Mouse (Mus musculus): Measurements from ENCODE around the gene Ovol3. TPM values are rescaled to one million over a fixed set of nuclear protein-coding genes. Genes with fewer than 3 reads are reported as not detected.

The Ovol3 gene
- polyA plus RNA-seq, 1 experiment from 2014 or later: not detected

DNA sequence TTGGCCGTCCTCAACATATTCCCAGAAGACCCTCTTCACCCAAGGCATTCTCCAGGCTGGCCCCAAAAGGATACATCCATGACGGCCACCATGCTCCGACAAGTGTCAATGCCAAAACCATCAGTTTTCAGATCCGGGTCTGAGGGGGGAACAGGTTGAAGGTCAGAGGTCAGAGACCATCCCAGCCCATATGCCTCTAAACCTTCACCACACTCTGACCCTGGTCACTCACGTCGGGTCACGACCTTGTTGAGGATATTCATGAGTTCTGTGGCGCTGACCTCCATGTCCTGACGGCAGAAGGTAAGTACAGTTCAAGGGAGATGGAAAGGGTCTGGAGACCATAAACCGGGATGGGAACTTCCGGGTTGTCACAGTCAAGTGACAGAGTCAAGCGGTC is 43.4 kb downstream of the Ovol3 start:
- peaks cover 38% of the 10 kb centered on the region for H3K36me3 ChIP-seq
- no peaks in the 10 kb centered on the region for H3K27me3 ChIP-seq (replicated peaks)
- H3K4me3 ChIP-seq (replicated peaks): no peak overlapping the region
- ATAC-seq (ENCODE audit: insufficient read depth, low FRiP score, low read depth): no peak
- H3K27ac ChIP-seq: no peak overlapping the region
- no peak overlapping the region for H3K4me2 ChIP-seq
- H3K9me3 ChIP-seq: no peaks in the 10 kb centered on the region
- 86% methylated on average over 12 of the region's 12 CpGs for WGBS
- H3K9ac ChIP-seq: no peak overlapping the region
- H3K4me1 ChIP-seq: peaks cover 19% of the 10 kb centered on the region

DNA sequence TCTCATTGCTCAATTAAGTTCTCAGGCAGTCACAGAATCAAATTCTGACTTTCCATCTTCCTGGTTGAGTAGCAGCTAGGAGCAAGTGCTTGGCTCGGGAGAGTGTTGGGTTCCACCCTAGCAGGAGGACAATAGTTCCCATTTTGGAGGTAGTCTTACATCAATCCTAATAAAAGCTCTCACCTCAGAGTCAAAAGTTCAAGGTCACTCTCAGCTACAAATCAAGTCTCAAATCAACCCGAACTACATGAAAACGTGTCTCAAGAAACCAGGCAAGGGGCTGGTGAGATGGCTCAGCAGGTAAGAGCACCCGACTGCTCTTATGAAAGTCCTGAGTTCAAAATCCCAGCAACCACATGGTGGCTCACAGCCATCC is 46.4 kb downstream of the Ovol3 start:
- Histone ChIP-seq H3K4me1 (peaks cover 18% of the 10 kb centered on the region), H3K4me2 (no peak overlapping the region), H3K9me3 (no peaks in the 10 kb centered on the region), H3K36me3 (peaks cover 50% of the 10 kb centered on the region), H3K4me3 (replicated peaks) (no peak overlapping the region), H3K27me3 (replicated peaks) (no peaks in the 10 kb centered on the region), H3K27ac (no peak overlapping the region), H3K9ac (no peak overlapping the region)
- no peak for ATAC-seq (ENCODE audit: insufficient read depth, low FRiP score, low read depth)
- 82% methylated on average over 4 of the region's 4 CpGs for WGBS

DNA sequence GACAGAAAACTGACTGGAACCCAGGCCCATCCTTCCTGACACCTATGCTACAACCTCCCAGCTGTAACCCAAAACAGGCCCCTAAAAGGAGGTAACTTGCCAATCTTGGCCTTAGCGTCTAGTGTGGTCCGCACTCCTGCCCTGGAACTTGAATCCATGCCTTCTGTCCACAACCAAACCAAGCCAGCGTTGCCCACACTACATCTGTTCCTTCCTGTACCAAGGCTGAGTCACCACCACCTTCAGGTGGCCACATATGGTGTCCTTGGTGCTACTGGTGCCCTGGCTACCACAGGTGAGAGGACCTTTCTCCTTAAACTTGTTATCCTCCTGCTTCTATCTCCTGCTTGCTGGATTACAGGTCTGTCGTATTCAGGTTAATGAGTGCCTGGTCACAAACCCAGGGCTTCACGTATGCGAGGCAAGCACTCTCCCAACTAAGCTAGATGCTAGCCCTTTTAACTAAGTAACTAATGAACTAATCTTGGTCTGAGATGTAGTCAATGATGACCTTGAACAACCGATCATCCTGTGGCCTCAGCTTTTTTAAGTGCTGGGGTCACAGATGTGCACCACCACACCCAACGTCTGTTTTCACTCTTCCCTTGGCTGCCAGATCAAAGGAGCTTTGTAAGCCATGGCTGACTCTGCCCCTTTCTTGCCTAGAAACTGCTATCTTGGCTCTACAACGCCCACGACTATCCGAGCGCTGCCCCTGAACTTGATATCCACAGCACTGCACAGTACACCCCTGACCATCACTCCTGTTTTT is 47.0 kb downstream of the Ovol3 start:
- ATAC-seq (ENCODE audit: insufficient read depth, low FRiP score, low read depth): no peak
- 81% methylated on average over 12 of the region's 12 CpGs for WGBS
- Histone ChIP-seq H3K4me3 (replicated peaks) (no peak overlapping the region), H3K9me3 (no peaks in the 10 kb centered on the region), H3K4me2 (no peak overlapping the region), H3K4me1 (peaks cover 20% of the 10 kb centered on the region), H3K36me3 (peaks cover 50% of the 10 kb centered on the region), H3K9ac (no peak overlapping the region), H3K27me3 (replicated peaks) (no peaks in the 10 kb centered on the region), H3K27ac (no peak overlapping the region)

DNA sequence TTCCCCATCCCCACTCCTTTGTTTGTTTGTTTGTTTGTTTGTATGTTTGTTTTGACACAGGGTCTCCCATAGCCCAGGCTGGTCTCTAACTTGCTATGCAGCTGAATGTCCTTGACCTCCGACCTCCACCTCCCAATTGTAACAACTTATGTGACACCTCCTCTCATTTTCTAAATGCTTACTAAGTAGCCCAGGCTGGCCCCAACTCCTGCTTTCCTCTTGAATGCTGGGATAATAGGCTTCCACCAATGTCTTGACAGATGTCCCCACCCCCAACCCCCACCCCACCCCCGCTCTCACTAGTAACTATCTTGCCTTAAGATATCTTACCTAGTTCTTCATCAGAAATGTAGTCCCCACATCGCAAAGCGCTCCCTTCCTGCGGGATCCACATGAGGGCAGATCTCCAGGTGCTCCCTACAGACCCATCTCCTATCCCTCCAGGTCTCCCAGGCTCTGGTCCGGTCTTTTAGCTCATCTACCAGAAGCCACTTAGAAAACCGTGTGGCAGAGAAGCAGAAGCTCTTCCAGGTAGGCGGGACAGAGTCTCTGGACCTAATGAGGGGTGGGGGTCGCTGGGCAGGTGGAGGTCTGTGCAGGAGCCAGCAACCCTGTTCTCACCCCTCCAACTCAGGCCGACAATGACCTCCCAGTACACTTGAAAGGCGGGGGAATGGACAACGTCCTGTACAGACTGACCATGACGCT is 50.7 kb downstream of the Ovol3 start:
- no peaks in the 10 kb centered on the region for H3K27me3 ChIP-seq (replicated peaks)
- 0 out of 2 replicates have a peak overlapping the region, but pooled peaks have one; percentile 49 for H3K27ac ChIP-seq
- no peaks in the 10 kb centered on the region for H3K9me3 ChIP-seq
- 72% methylated on average over 13 of the region's 13 CpGs for WGBS
- H3K4me3 ChIP-seq (replicated peaks): no peak overlapping the region
- peaks cover 10% of the 10 kb centered on the region for H3K4me1 ChIP-seq
- no peak for ATAC-seq (ENCODE audit: insufficient read depth, low FRiP score, low read depth)
- H3K36me3 ChIP-seq: peaks cover 28% of the 10 kb centered on the region
- no peak overlapping the region for H3K9ac ChIP-seq
- peak overlapping the region; percentile 56; the same call in 1 of the 2 replicates for H3K4me2 ChIP-seq

DNA sequence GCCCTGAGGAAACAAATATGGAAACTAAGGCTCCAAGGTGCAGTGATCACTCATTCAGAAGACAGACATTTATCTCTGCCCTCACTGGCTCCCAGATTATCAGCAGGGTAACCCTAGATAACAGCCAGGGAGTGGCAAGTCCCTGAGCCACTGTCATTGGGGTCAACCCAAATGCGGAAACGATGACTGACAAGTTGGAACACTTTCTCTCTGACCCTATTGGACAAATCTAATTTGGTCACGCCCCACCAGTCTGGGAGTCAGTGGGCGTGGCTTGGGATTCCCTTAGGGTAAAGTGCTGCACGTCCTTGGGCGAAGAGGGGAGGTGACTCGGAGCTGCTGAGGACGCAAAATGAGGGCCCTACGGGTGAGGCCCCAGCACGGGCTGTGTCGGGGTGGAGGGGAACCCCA is 51.6 kb downstream of the Ovol3 start, which contains the start of gene Cox7a1:
TSS of gene Cox7a1 (plus strand) at position 266 of the 411 bp plus-strand sequence.
- Histone ChIP-seq H3K4me3 (replicated peaks) (peak within 1 kb of the TSS; percentile 29), H3K36me3 (peaks cover 25% of the 10 kb centered on the region), H3K27me3 (replicated peaks) (no peaks in the 10 kb centered on the region), H3K9ac (no peak within 1 kb of the TSS), H3K9me3 (no peaks in the 10 kb centered on the region), H3K4me2 (peak within 1 kb of the TSS; percentile 56), H3K4me1 (peaks cover 10% of the 10 kb centered on the region), H3K27ac (peak within 1 kb of the TSS; percentile 49; the same call in 1 of the 2 replicates)
- peak; percentile 83 for ATAC-seq (ENCODE audit: insufficient read depth, low FRiP score, low read depth)
- WGBS: under 1% methylated on average over 11 of the region's 11 CpGs

Other genes with a start within 250 kb of the Ovol3 start
- 3.5 and 3.7 TPM in 2 replicates for gene Zfp14, start 184.3 kb downstream of the Ovol3 start, polyA plus RNA-seq (2015; fragmentation: Nextera tagmentation; extraction: Ambion mirVana)
- gene Zfp82, start 162.8 kb downstream of the Ovol3 start, polyA plus RNA-seq (2015; fragmentation: Nextera tagmentation; extraction: Ambion mirVana): 4.1 and 4.7 TPM in 2 replicates
- 1.3 and 1.6 TPM in 2 replicates for gene Gm26920, start 145.3 kb downstream of the Ovol3 start, polyA plus RNA-seq (2015; fragmentation: Nextera tagmentation; extraction: Ambion mirVana)
- gene Zfp566, start 145.2 kb downstream of the Ovol3 start, polyA plus RNA-seq (2015; fragmentation: Nextera tagmentation; extraction: Ambion mirVana): 6.7 and 8.3 TPM in 2 replicates
- 96.7 and 106 TPM in 2 replicates for gene Zfp260, start 140.9 kb downstream of the Ovol3 start, polyA plus RNA-seq (2015; fragmentation: Nextera tagmentation; extraction: Ambion mirVana)
- gene Zfp382, start 113.8 kb downstream of the Ovol3 start, polyA plus RNA-seq (2015; fragmentation: Nextera tagmentation; extraction: Ambion mirVana): 8.8 and 10.4 TPM in 2 replicates
- 15.0 and 18.0 TPM in 2 replicates for gene Zfp146, start 66.0 kb downstream of the Ovol3 start, polyA plus RNA-seq (2015; fragmentation: Nextera tagmentation; extraction: Ambion mirVana)
- 13.8 and 22.0 TPM in 2 replicates for gene Cox7a1, start 51.6 kb downstream of the Ovol3 start, polyA plus RNA-seq (2015; fragmentation: Nextera tagmentation; extraction: Ambion mirVana)
- gene Capns1, start 36.9 kb downstream of the Ovol3 start, polyA plus RNA-seq (2015; fragmentation: Nextera tagmentation; extraction: Ambion mirVana): 106 and 111 TPM in 2 replicates
- 129 and 139 TPM in 2 replicates for gene Polr2i, start 3.8 kb downstream of the Ovol3 start, polyA plus RNA-seq (2015; fragmentation: Nextera tagmentation; extraction: Ambion mirVana)
- gene Tbcb, start 3.5 kb downstream of the Ovol3 start, polyA plus RNA-seq (2015; fragmentation: Nextera tagmentation; extraction: Ambion mirVana): 138 and 158 TPM in 2 replicates
- 0.62 and 0.65 TPM in 2 replicates for gene Thap8, start 44.4 kb upstream of the Ovol3 start, polyA plus RNA-seq (2015; fragmentation: Nextera tagmentation; extraction: Ambion mirVana)
- 5.3 and 6.5 TPM in 2 replicates for gene Wdr62, start 44.7 kb upstream of the Ovol3 start, polyA plus RNA-seq (2015; fragmentation: Nextera tagmentation; extraction: Ambion mirVana)
- gene Clip3, start 56.0 kb upstream of the Ovol3 start, polyA plus RNA-seq (2015; fragmentation: Nextera tagmentation; extraction: Ambion mirVana): 23.2 and 26.6 TPM in 2 replicates
- 63.2 and 72.3 TPM in 2 replicates for gene Alkbh6, start 73.0 kb upstream of the Ovol3 start, polyA plus RNA-seq (2015; fragmentation: Nextera tagmentation; extraction: Ambion mirVana)
- 65.2 and 73.8 TPM in 2 replicates for gene Syne4, start 79.1 kb upstream of the Ovol3 start, polyA plus RNA-seq (2015; fragmentation: Nextera tagmentation; extraction: Ambion mirVana)
- 2.4 and 2.6 TPM in 2 replicates for gene E130208F15Rik, start 86.0 kb upstream of the Ovol3 start, polyA plus RNA-seq (2015; fragmentation: Nextera tagmentation; extraction: Ambion mirVana)
- gene Sdhaf1, start 88.2 kb upstream of the Ovol3 start, polyA plus RNA-seq (2015; fragmentation: Nextera tagmentation; extraction: Ambion mirVana): 14.3 and 16.1 TPM in 2 replicates
- 4.9 and 5.6 TPM in 2 replicates for gene Lrfn3, start 127.0 kb upstream of the Ovol3 start, polyA plus RNA-seq (2015; fragmentation: Nextera tagmentation; extraction: Ambion mirVana)
- gene Tyrobp, start 178.0 kb upstream of the Ovol3 start, polyA plus RNA-seq (2015; fragmentation: Nextera tagmentation; extraction: Ambion mirVana): 71.6 and 84.5 TPM in 2 replicates
- 1.4 and 2.0 TPM in 2 replicates for gene Hcst, start 184.1 kb upstream of the Ovol3 start, polyA plus RNA-seq (2015; fragmentation: Nextera tagmentation; extraction: Ambion mirVana)
- gene Nfkbid, start 186.0 kb upstream of the Ovol3 start, polyA plus RNA-seq (2015; fragmentation: Nextera tagmentation; extraction: Ambion mirVana): 2.5 and 2.6 TPM in 2 replicates
- gene Aplp1, start 209.8 kb upstream of the Ovol3 start, polyA plus RNA-seq (2015; fragmentation: Nextera tagmentation; extraction: Ambion mirVana): 38.6 and 46.5 TPM in 2 replicates
- 4.7 and 6.0 TPM in 2 replicates for gene Kirrel2, start 222.0 kb upstream of the Ovol3 start, polyA plus RNA-seq (2015; fragmentation: Nextera tagmentation; extraction: Ambion mirVana)
- 3.7 and 5.7 TPM in 2 replicates for gene Nphs1, start 222.6 kb upstream of the Ovol3 start, polyA plus RNA-seq (2015; fragmentation: Nextera tagmentation; extraction: Ambion mirVana)